Comparison of ENCODE assay signal across 8 mouse cellular contexts in the genomic region with DNA sequence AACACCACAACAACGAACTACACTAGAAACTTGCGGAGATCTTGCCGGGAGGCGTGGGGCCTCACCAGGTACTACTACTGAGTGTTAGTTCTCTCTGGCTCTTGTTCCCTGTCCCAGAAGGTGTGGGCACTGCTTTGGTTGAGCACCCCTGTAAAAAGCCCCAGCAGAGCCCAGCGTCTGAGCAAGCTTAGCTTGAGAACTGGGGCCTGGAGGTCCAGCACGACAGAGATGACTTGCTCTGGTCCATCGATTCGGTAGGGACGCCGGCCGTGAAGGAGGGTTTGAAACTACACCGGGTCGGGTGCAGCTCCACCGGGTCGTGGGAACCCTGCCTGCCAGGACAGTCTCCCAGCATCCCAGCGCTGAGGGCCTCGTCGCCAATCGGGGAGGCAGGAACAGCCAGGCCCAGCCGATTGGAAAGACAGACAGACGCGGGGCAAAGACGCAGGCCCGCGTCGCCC. TPM values are rescaled to one million over a fixed set of nuclear protein-coding genes. Genes with fewer than 3 reads are reported as not detected.
DNase-seq lines count a peak whose midpoint lies in the region; ATAC-seq and TF ChIP-seq lines count a peak whose summit lies in the region.

No protein-coding gene starts in this region.

- DNase-seq in heart, adult 2 months, result no peak
- no peak for DNase-seq in heart, postnatal 25 days (ENCODE audit: low spot score)
- DNase-seq in R1 (ENCODE audit: low read depth, low spot score), result peak; percentile 76
- DNase-seq in heart, postnatal 10 days, result peak; percentile 60 to 67
- no peak for DNase-seq in liver, embryonic 11.5 days (ENCODE audit: low spot score)
- no peak for DNase-seq in frontal cortex, adult 2 months (ENCODE audit: extremely low spot score in 1 of 2, low spot score in 1 of 2)
- DNase-seq in frontal cortex, postnatal 25 days (ENCODE audit: low spot score in 2 of 2), result no peak

- no peaks in the 10 kb centered on the region for H3K27me3 ChIP-seq in heart, adult 2 months (ENCODE audit: control insufficient read depth, insufficient read depth, low read length)
- H3K27me3 ChIP-seq in liver, embryonic 11.5 days (replicated peaks; ENCODE audit: control insufficient read depth, insufficient read depth, low read length), result peaks cover 24% of the 10 kb centered on the region
- H3K27me3 ChIP-seq in small intestine, adult 2 months (ENCODE audit: control insufficient read depth, insufficient read depth, low read length), result no peaks in the 10 kb centered on the region

- H3K9me3 ChIP-seq in liver, embryonic 11.5 days (ENCODE audit: control insufficient read depth, low read length), result no peaks in the 10 kb centered on the region

- H3K9ac ChIP-seq in heart, adult 2 months (ENCODE audit: low read depth, low read length), result peak overlapping the region; percentile 85
- H3K9ac ChIP-seq in liver, embryonic 11.5 days (ENCODE audit: low read depth, low read length), result peak overlapping the region; percentile 57

- intact Hi-C loops in heart, adult 2 months (cut with DNase I), result loop anchor here (1.0 kb wide), 1 partner anchor 16 kb away; the partner anchor contains the start of gene Dennd6b
- intact Hi-C loops in heart, postnatal 25 days (cut with DNase I), result no loop called here
- intact Hi-C loops in heart, postnatal 10 days (cut with DNase I), result no loop called here

- no peak for TF ChIP-seq CTCF in heart, adult 2 months (IDR thresholded peaks at IDR 0.05)
- no peak for TF ChIP-seq CTCF in small intestine, adult 2 months (IDR thresholded peaks at IDR 0.05; ENCODE audit: extremely low read depth, insufficient read length, insufficient replicate concordance, low read depth, low read length)

- WGBS in heart, adult 2 months, result 1% methylated on average over 26 of the region's 26 CpGs
- WGBS in liver, embryonic 11.5 days, result 3% methylated on average over 26 of the region's 26 CpGs
- WGBS in small intestine, adult 2 months, result 1% methylated on average over 26 of the region's 26 CpGs

- no peaks in the 10 kb centered on the region for H3K79me2 ChIP-seq in heart, adult 2 months (replicated peaks; ENCODE audit: control insufficient read depth, insufficient read depth, low read length)

- H3K4me1 ChIP-seq in heart, adult 2 months (ENCODE audit: control insufficient read depth, insufficient read depth, low read length), result peaks cover 25% of the 10 kb centered on the region
- H3K4me1 ChIP-seq in liver, embryonic 11.5 days (replicated peaks; ENCODE audit: control insufficient read depth, insufficient read depth, low read length), result peaks cover 40% of the 10 kb centered on the region
- H3K4me1 ChIP-seq in small intestine, adult 2 months (ENCODE audit: control insufficient read depth, insufficient read depth, insufficient read length, low read length), result peaks cover 41% of the 10 kb centered on the region

- TF ChIP-seq POLR2A in heart, adult 2 months (IDR thresholded peaks at IDR 0.05; ENCODE audit: insufficient read depth, low read depth, low read length), result no peak
- no peak for TF ChIP-seq POLR2A in small intestine, adult 2 months (IDR thresholded peaks at IDR 0.05; ENCODE audit: low read depth, low read length)

- H3K36me3 ChIP-seq in heart, adult 2 months (ENCODE audit: control insufficient read depth, insufficient read depth, low read length), result no peaks in the 10 kb centered on the region
- H3K36me3 ChIP-seq in liver, embryonic 11.5 days (ENCODE audit: control insufficient read depth, insufficient read depth, low read length), result no peaks in the 10 kb centered on the region
- H3K36me3 ChIP-seq in small intestine, adult 2 months (ENCODE audit: control insufficient read depth, insufficient read depth, low read length), result no peaks in the 10 kb centered on the region

- 0 out of 2 replicates have a peak, but pooled peaks have one; percentile 1 for ATAC-seq in liver, embryonic 11.5 days (replicated peaks; ENCODE audit: low FRiP score)

- TF ChIP-seq EP300 in heart, adult 2 months (IDR thresholded peaks at IDR 0.05; ENCODE audit: insufficient read depth, low read depth, low read length), result no peak

- peak overlapping the region; percentile 79 for H3K4me3 ChIP-seq in heart, adult 2 months
- peak overlapping the region; percentile 64 for H3K4me3 ChIP-seq in liver, embryonic 11.5 days (ENCODE audit: low read depth, low read length)
- H3K4me3 ChIP-seq in small intestine, adult 2 months (ENCODE audit: low read depth, low read length), result peak overlapping the region; percentile 89

- H3K4me2 ChIP-seq in liver, embryonic 11.5 days, result peak overlapping the region; percentile 74

- H3K27ac ChIP-seq in heart, adult 2 months, result peak overlapping the region; percentile 85
- H3K27ac ChIP-seq in liver, embryonic 11.5 days (ENCODE audit: low read depth, low read length), result peak overlapping the region; percentile 44
- peak overlapping the region; percentile 100 for H3K27ac ChIP-seq in small intestine, adult 2 months (ENCODE audit: insufficient read depth, low read depth, low read length)

RNA-seq across cellular contexts. Expression of gene Plxnb2, which starts 0.5 kb away (rescaled TPM):
- total RNA-seq in heart, adult 2 months (2021), result 10 to 100 TPM; 75.7 to 93.5 TPM
- 92.3 and 121 TPM in 2 replicates for polyA plus RNA-seq in heart, adult 2 months (2012; rRNA removed)
- 10 to 100 TPM; 81.5 to 86.1 TPM for total RNA-seq in heart, postnatal 25 days (2021)
- 100 to 1,000 TPM; 115 to 145 TPM for total RNA-seq in heart, postnatal 10 days (2021)
- polyA plus RNA-seq in liver, embryonic 11.5 days (2014; fragmentation: Nextera tagmentation; extraction: Ambion mirVana), result 70.5 and 78.3 TPM in 2 replicates
- 213 and 376 TPM in 2 replicates for polyA plus RNA-seq in small intestine, adult 2 months (2012; rRNA removed)
- polyA plus RNA-seq in frontal cortex, adult 2 months (2012; rRNA removed), result 65.8 and 72.5 TPM in 2 replicates

RNA-seq across cellular contexts. Expression of gene Dennd6b, which starts 16.2 kb away (rescaled TPM):
- total RNA-seq in heart, adult 2 months (2021), result 1 to 10 TPM; 8.4 to 9.1 TPM
- polyA plus RNA-seq in heart, adult 2 months (2012; rRNA removed), result 24.0 and 27.7 TPM in 2 replicates
- 1 to 10 TPM; 8.4 to 8.7 TPM for total RNA-seq in heart, postnatal 25 days (2021)
- total RNA-seq in heart, postnatal 10 days (2021), result 1 to 10 TPM; 8.6 TPM
- 9.5 and 10.5 TPM in 2 replicates for polyA plus RNA-seq in liver, embryonic 11.5 days (2014; fragmentation: Nextera tagmentation; extraction: Ambion mirVana)
- polyA plus RNA-seq in small intestine, adult 2 months (2012; rRNA removed), result 7.1 and 10.6 TPM in 2 replicates
- polyA plus RNA-seq in frontal cortex, adult 2 months (2012; rRNA removed), result 143 and 146 TPM in 2 replicates

RNA-seq across cellular contexts. Expression of gene Mapk11, which starts 30.7 kb away (rescaled TPM):
- 1 to 10 TPM; 1.9 to 2.0 TPM for total RNA-seq in heart, adult 2 months (2021)
- polyA plus RNA-seq in heart, adult 2 months (2012; rRNA removed), result 4.7 and 5.2 TPM in 2 replicates
- 1 to 10 TPM; 1.4 to 2.1 TPM for total RNA-seq in heart, postnatal 25 days (2021)
- total RNA-seq in heart, postnatal 10 days (2021), result 1 to 10 TPM; 4.1 to 4.8 TPM
- polyA plus RNA-seq in liver, embryonic 11.5 days (2014; fragmentation: Nextera tagmentation; extraction: Ambion mirVana), result 3.3 and 4.4 TPM in 2 replicates
- polyA plus RNA-seq in small intestine, adult 2 months (2012; rRNA removed), result 2.3 and 3.2 TPM in 2 replicates
- polyA plus RNA-seq in frontal cortex, adult 2 months (2012; rRNA removed), result 53.3 and 61.1 TPM in 2 replicates

RNA-seq across cellular contexts. Expression of gene Ppp6r2, which starts 31.2 kb away (rescaled TPM):
- total RNA-seq in heart, adult 2 months (2021), result 10 to 100 TPM; 66.7 to 79.0 TPM
- polyA plus RNA-seq in heart, adult 2 months (2012; rRNA removed), result 73.2 and 107 TPM in 2 replicates
- total RNA-seq in heart, postnatal 25 days (2021), result 10 to 100 TPM; 63.4 to 65.0 TPM
- 10 to 100 TPM; 59.5 to 60.6 TPM for total RNA-seq in heart, postnatal 10 days (2021)
- polyA plus RNA-seq in liver, embryonic 11.5 days (2014; fragmentation: Nextera tagmentation; extraction: Ambion mirVana), result 25.0 and 31.6 TPM in 2 replicates
- polyA plus RNA-seq in small intestine, adult 2 months (2012; rRNA removed), result 73.9 and 252 TPM in 2 replicates
- 125 and 147 TPM in 2 replicates for polyA plus RNA-seq in frontal cortex, adult 2 months (2012; rRNA removed)

RNA-seq across cellular contexts. Expression of gene Mapk12, which starts 39.6 kb away (rescaled TPM):
- 10 to 100 TPM; 20.7 to 21.1 TPM for total RNA-seq in heart, adult 2 months (2021)
- 30.5 and 43.2 TPM in 2 replicates for polyA plus RNA-seq in heart, adult 2 months (2012; rRNA removed)
- 10 to 100 TPM; 20.1 to 22.3 TPM for total RNA-seq in heart, postnatal 25 days (2021)
- total RNA-seq in heart, postnatal 10 days (2021), result 10 to 100 TPM; 23.8 to 24.8 TPM
- polyA plus RNA-seq in liver, embryonic 11.5 days (2014; fragmentation: Nextera tagmentation; extraction: Ambion mirVana), result 3.8 and 4.8 TPM in 2 replicates
- polyA plus RNA-seq in small intestine, adult 2 months (2012; rRNA removed), result 2.0 and 2.4 TPM in 2 replicates
- 20.2 and 22.9 TPM in 2 replicates for polyA plus RNA-seq in frontal cortex, adult 2 months (2012; rRNA removed)

Comparison
In these comparisons a context has a peak if more than half of its experiments do, and no peak if none do; other contexts are left out.
1. DNase-seq: peak in R1 (single experiment) and heart, postnatal 10 days (2 of 2); none in heart, adult 2 months (0 of 2), heart, postnatal 25 days (single experiment), liver, embryonic 11.5 days (single experiment), frontal cortex, adult 2 months (0 of 2) and frontal cortex, postnatal 25 days (0 of 2).
2. H3K27ac ChIP-seq: peak in every context shown above with its lines; median percentile 100 in small intestine, adult 2 months; 85 in heart, adult 2 months; 44 in liver, embryonic 11.5 days.
3. Peak in every context shown above with its lines, with median percentiles within 50 percentile points of each other: H3K4me3 ChIP-seq.